Mouse (Mus musculus): ENCODE measurements around the gene Sdsl. TPM values are rescaled to one million over a fixed set of nuclear protein-coding genes. Genes with fewer than 3 reads are reported as not detected.

Sdsl gene
- polyA plus RNA-seq, 1 experiment from 2014 or later = 7.5 TPM

DNA sequence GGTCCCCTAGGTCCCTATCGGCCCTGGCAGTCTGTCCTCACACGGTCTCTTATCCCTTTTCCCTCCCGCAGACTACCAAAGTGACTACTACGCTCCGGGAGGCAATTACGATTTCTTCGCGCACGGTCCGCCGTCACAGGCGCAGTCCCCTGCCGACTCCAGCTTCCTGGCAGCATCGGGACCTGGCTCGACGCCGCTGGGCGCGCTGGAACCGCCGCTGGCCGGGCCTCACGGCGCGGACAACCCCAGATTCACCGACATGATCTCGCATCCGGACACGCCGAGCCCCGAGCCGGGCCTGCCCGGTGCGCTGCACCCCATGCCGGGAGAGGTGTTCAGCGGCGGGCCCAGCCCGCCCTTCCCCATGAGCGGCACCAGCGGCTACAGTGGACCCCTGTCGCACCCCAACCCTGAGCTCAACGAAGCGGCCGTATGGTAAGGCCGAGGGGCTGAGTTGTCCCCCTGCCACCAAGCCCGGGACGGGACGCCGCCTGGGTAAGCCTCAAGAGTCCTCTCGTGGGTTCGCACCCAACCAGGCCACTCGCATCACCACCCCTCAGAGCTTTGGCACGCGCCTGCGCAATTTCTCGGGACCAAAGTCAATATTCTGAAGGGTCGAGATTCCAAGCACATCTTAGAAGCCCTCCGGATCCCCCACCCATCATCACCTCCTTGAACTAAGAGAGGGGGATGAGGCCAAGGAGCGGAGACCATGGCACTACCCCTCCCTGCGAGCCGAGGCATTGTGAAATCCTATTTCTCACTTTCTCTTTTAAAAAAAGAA lies 32.5 kb downstream of the Sdsl start:
- Histone ChIP-seq H3K4me2 (replicated peaks) (peak overlapping the region; percentile 60), H3K9me3 (replicated peaks) (no peaks in the 10 kb centered on the region), H3K4me3 (peak overlapping the region; percentile 55), H3K4me1 (peaks cover 38% of the 10 kb centered on the region), H3K27ac (peak overlapping the region; percentile 93), H3K36me3 (no peaks in the 10 kb centered on the region), H3K9ac (peak overlapping the region; percentile 87), H3K27me3 (peaks cover 83% of the 10 kb centered on the region)
- WGBS = 3% methylated on average over 61 of the region's 61 CpGs
- ATAC-seq (ENCODE audit: low FRiP score) = no peak

DNA sequence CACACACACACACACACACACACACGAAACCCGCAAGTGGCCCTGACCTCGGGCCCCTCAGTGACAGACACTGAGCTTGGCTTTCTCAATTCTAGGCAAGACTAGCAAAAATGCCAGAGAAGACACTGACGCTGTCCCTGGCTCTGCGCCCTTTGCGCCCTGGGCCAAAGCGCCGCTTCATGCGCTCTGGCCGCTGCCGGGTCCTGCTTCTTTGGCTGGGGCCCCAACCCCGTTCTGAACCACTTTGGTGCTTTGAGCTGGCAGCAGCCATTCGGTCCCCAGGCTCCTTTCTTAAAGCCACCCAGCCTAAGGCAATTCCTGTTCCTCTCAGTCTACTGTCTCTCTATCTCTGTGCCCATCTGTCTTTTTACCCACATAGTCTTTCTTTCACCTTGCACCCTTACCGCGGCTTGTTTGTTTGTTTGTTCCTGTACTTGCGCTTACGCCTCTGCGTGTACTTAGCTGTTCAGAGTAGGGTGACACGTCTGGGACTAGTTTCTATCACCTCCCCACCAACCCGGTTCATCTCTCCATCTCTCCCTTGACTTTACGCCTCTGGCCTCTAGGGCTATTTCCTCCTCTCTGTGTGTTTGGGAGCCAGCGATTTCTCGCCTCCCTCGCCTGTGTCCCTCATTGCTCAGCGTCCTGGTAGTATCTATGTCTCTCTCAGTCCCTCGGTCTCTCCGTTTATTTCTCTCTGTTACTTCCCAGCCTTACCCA lies 33.5 kb downstream of the Sdsl start:
- Histone ChIP-seq H3K4me3 (peak overlapping the region; percentile 55), H3K36me3 (no peaks in the 10 kb centered on the region), H3K27ac (peak overlapping the region; percentile 93), H3K9ac (peak overlapping the region; percentile 87), H3K4me2 (replicated peaks) (peak overlapping the region; percentile 60), H3K9me3 (replicated peaks) (no peaks in the 10 kb centered on the region), H3K27me3 (peaks cover 84% of the 10 kb centered on the region), H3K4me1 (peaks cover 38% of the 10 kb centered on the region)
- WGBS = 1% methylated on average over 27 of the region's 27 CpGs
- ATAC-seq (ENCODE audit: low FRiP score) = no peak

DNA sequence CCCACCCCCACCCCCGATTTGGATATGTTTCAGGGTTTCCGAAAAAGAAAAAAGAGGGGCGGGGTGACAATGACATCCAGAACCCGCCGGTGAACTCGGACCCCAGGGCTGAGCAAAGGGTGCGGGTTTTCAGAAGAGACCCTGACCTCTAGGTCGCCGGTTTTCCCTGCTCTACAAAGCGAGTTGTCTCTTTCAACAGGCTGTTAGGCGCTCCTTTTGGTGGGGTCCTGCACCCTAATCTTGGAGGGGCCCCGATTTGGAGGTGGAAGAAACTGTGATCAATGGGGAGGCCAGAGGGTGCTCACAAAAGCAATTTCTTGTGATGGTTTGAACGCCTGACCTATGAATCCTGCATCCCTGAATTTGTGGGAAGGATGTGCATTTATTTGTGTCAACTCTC lies 34.1 kb downstream of the Sdsl start:
- H3K9ac ChIP-seq = peak overlapping the region; percentile 87
- H3K27ac ChIP-seq = peak overlapping the region; percentile 93
- H3K36me3 ChIP-seq = no peaks in the 10 kb centered on the region
- peak overlapping the region; percentile 55 for H3K4me3 ChIP-seq
- peaks cover 38% of the 10 kb centered on the region for H3K4me1 ChIP-seq
- ATAC-seq (ENCODE audit: low FRiP score) = no peak
- H3K4me2 ChIP-seq (replicated peaks) = peak overlapping the region; percentile 60
- WGBS = under 1% methylated on average over 13 of the region's 13 CpGs
- H3K27me3 ChIP-seq = peaks cover 86% of the 10 kb centered on the region
- no peaks in the 10 kb centered on the region for H3K9me3 ChIP-seq (replicated peaks)

DNA sequence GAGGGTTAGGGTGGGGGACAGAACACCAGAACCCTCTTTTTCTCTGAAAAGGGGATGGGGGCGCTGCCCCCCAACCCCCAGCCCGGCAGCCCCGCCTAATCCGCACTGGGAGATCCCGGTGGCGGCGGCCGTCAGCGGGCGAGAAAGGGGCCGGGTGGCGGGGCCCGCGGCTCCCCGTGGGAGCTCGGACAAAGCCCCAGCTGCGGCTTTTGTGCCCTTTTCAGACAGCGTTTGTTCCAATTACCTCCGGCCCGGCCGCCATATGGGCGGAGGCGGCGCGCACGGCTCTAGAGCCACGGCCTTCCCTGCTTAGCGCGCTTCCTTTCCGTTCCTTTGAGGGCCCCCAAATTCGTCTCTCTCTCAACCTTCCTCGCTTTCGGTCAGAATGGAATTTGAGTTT lies 34.6 kb downstream of the Sdsl start:
- Histone ChIP-seq H3K9ac (peak overlapping the region; percentile 87), H3K9me3 (replicated peaks) (no peaks in the 10 kb centered on the region), H3K27me3 (peaks cover 85% of the 10 kb centered on the region), H3K27ac (peak overlapping the region; percentile 93), H3K4me3 (peak overlapping the region; percentile 55), H3K4me1 (peaks cover 38% of the 10 kb centered on the region), H3K36me3 (no peaks in the 10 kb centered on the region), H3K4me2 (replicated peaks) (peak overlapping the region; percentile 60)
- no peak for ATAC-seq (ENCODE audit: low FRiP score)
- under 1% methylated on average over 33 of the region's 33 CpGs for WGBS

DNA sequence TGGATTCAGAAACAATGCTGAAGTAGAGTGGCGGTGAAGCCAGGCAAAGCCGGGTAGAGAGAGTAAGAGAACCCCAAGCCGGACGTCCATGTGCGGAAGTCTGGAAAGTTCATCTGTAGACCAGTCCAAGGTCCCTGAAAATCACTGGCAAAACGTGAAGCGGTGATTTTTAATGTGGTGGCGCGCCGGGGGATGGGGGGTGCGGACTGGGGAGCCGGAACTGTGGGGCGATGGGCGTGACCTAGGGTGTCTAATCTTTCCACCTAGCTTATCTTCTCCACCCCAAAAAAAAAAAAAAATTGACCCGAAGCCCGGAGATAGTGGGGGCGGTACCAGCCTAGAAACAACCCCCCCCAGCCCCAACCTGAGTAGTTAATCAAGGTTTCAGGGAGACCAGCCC lies 35.1 kb downstream of the Sdsl start:
- peak overlapping the region; percentile 55 for H3K4me3 ChIP-seq
- peak overlapping the region; percentile 93 for H3K27ac ChIP-seq
- ATAC-seq (ENCODE audit: low FRiP score) = no peak
- H3K27me3 ChIP-seq = peaks cover 84% of the 10 kb centered on the region
- peak overlapping the region; percentile 60 for H3K4me2 ChIP-seq (replicated peaks)
- peak overlapping the region; percentile 87 for H3K9ac ChIP-seq
- H3K36me3 ChIP-seq = no peaks in the 10 kb centered on the region
- under 1% methylated on average over 17 of the region's 17 CpGs for WGBS
- peaks cover 38% of the 10 kb centered on the region for H3K4me1 ChIP-seq
- no peaks in the 10 kb centered on the region for H3K9me3 ChIP-seq (replicated peaks)

DNA sequence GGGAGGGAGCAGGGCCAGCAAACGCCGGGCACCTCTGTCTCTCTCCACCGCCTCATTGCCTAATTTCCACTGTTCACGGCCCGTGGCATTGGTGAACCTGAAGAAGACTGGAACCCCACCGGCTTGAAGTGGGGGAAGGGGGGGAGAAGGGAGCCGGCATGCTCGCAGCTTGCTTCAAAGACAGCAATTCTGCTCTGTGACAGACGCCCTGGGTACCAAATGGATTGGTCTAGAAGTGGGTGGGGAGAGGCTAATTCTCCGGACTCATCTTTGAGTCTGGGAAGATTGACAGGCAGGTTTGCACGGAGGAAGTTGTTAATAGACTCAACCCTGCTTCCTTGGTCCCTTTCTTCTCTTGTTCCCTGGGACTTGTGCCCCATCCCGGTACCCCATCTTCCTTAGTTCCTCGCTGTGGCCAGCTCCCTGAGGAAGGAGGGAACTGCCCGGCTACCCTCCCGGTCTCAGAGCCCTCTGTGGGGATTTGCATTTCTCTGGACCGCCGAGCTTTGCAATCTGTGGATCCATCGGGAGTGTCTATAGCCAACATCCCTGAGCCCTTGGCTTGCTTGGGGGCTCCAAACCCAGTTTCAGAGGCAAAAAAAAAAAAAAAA lies 35.6 kb downstream of the Sdsl start:
- peak overlapping the region; percentile 55 for H3K4me3 ChIP-seq
- no peak for ATAC-seq (ENCODE audit: low FRiP score)
- H3K27ac ChIP-seq = peak overlapping the region; percentile 93
- peak overlapping the region; percentile 87 for H3K9ac ChIP-seq
- H3K4me1 ChIP-seq = peaks cover 38% of the 10 kb centered on the region
- H3K36me3 ChIP-seq = no peaks in the 10 kb centered on the region
- peaks cover 86% of the 10 kb centered on the region for H3K27me3 ChIP-seq
- 2% methylated on average over 18 of the region's 18 CpGs for WGBS
- H3K4me2 ChIP-seq (replicated peaks) = peak overlapping the region; percentile 60
- no peaks in the 10 kb centered on the region for H3K9me3 ChIP-seq (replicated peaks)

DNA sequence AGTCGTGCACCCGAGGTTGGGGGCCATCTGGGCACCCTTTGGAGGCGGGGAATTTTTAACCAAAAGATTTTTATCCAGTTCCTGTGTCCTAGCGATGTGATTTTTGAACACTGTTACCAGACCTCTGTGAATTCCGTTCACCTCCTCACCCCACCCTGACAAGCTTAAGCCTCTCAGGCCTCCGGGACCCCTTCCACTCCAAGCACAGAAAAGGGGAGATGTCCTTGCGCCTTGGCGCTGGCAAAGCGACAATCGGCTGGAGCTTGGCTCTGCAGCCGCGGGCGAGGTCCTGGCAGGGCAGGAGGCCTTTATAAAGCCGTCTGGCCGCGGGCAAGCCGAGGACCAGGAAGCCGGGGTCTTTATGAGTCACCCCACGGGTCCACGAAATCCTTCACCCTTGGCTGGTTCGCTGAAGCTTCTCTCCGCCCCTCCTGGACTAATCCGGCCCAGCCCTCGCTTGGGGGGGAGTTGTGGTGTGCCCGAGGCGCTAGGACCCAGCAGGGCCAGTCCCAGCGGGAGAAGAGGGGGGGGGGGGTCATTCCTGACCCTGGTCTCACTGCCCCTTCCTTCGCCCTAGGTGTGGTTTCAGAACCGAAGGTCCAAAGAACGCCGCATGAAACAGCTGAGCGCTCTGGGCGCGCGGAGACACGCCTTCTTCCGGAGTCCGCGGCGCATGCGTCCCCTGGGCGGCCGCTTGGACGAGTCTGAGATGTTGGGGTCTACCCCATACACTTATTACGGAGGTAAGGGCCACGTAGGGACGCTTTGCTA lies 36.7 kb downstream of the Sdsl start:
- H3K36me3 ChIP-seq = no peaks in the 10 kb centered on the region
- peaks cover 96% of the 10 kb centered on the region for H3K27me3 ChIP-seq
- H3K4me1 ChIP-seq = peaks cover 42% of the 10 kb centered on the region
- peak overlapping the region; percentile 60 for H3K4me2 ChIP-seq (replicated peaks)
- ATAC-seq (ENCODE audit: low FRiP score) = no peak
- WGBS = under 1% methylated on average over 47 of the region's 47 CpGs
- H3K9me3 ChIP-seq (replicated peaks) = no peaks in the 10 kb centered on the region
- H3K4me3 ChIP-seq = peak overlapping the region; percentile 55
- H3K9ac ChIP-seq = peak overlapping the region; percentile 87
- peak overlapping the region; percentile 93 for H3K27ac ChIP-seq

DNA sequence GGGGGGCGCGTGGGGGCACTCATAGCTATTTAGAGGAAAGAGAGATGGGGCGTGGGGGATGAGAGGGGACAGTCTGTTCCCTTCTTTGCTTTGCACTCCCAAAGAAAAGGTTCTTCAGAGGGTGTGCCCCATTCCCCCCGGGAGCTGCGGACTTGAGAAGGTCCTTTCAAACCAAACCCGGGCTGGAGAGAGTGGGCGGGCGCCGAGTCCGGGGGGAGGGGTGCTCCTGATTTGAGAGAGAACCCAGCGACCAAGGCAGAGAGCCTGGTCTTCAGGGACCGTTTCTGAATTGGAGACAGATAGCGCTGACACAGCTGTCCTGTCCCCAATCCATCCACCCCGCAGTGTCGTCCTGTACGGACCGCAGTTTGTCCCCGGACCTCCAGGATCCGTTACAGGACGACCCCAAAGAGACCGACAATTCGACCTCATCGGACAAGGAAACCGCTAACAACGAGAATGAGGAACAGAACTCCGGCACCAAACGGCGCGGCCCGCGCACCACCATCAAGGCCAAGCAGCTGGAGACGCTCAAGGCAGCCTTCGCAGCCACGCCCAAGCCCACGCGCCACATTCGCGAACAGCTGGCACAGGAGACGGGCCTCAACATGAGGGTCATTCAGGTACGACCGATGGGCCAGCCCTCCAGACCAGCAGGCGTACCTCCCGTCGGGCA lies 37.5 kb downstream of the Sdsl start:
- Histone ChIP-seq H3K4me2 (replicated peaks) (peak overlapping the region; percentile 60), H3K36me3 (no peaks in the 10 kb centered on the region), H3K9ac (peak overlapping the region; percentile 87), H3K9me3 (replicated peaks) (no peaks in the 10 kb centered on the region), H3K4me1 (peaks cover 39% of the 10 kb centered on the region), H3K4me3 (peak overlapping the region; percentile 55), H3K27me3 (peaks cover 94% of the 10 kb centered on the region), H3K27ac (peak overlapping the region; percentile 93)
- ATAC-seq (ENCODE audit: low FRiP score) = no peak
- under 1% methylated on average over 44 of the region's 44 CpGs for WGBS

DNA sequence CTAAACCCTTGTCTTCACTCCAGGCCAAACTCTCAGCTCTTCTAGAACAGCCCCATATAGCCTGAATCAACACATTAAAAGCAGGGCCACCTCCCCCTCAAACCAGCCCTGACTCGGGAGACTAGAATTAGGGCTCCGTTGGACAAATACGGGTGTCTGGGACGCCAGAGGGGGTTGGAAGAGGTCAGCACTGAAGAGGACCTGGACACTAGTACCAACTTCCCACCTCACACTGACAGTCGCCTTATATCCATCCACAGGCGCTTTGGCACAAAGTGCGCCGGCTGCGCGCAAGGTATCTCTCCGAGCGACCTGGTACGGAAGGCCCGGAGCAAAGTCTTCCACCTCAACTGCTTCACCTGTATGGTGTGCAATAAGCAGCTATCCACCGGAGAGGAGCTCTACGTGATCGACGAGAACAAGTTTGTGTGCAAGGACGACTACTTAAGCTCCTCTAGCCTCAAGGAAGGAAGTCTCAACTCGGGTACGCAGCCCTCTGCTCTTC lies 38.3 kb downstream of the Sdsl start:
- Histone ChIP-seq H3K4me2 (replicated peaks) (peak overlapping the region; percentile 60), H3K4me1 (peaks cover 30% of the 10 kb centered on the region), H3K27me3 (peaks cover 94% of the 10 kb centered on the region), H3K27ac (peak overlapping the region; percentile 93), H3K9me3 (replicated peaks) (no peaks in the 10 kb centered on the region), H3K4me3 (peak overlapping the region; percentile 55), H3K9ac (peak overlapping the region; percentile 87), H3K36me3 (no peaks in the 10 kb centered on the region)
- no peak for ATAC-seq (ENCODE audit: low FRiP score)
- WGBS = 1% methylated on average over 21 of the region's 21 CpGs

DNA sequence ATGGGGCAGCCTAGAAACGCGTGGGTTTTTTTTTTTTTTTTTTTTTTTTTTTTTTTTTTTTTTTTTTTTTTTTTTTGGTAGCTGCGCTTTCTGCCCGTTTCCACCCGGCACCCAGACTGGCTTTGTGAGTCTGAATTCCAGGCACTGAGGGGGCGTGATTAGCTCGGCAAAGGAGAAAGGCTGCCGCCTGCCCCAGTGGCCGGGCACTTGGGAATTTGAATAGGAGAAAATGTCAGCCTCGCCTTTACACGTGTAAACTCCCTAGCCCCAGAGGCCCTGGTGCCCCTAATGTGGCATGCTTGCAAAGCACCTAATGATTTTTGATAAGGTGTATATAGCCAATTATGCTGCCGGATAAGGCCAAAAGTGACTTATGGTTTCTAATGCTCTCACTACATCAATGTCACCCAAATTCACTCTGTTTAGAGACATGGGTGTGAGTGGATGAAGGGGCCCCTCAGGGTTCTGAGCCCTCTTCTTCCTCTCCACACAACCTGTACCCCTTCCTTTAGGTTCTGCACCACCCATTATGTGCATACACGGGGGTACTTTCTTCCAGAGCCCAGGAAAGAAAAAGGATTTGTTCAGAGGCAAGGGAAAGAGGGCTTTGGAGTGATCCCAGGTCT lies 39.4 kb downstream of the Sdsl start:
- Histone ChIP-seq H3K36me3 (no peaks in the 10 kb centered on the region), H3K27me3 (peaks cover 95% of the 10 kb centered on the region), H3K27ac (peak overlapping the region; percentile 93), H3K4me2 (replicated peaks) (peak overlapping the region; percentile 60), H3K4me3 (peak overlapping the region; percentile 55), H3K4me1 (peaks cover 27% of the 10 kb centered on the region), H3K9me3 (replicated peaks) (no peaks in the 10 kb centered on the region), H3K9ac (peak overlapping the region; percentile 87)
- WGBS = 0% methylated on average over 13 of the region's 13 CpGs
- no peak for ATAC-seq (ENCODE audit: low FRiP score)

DNA sequence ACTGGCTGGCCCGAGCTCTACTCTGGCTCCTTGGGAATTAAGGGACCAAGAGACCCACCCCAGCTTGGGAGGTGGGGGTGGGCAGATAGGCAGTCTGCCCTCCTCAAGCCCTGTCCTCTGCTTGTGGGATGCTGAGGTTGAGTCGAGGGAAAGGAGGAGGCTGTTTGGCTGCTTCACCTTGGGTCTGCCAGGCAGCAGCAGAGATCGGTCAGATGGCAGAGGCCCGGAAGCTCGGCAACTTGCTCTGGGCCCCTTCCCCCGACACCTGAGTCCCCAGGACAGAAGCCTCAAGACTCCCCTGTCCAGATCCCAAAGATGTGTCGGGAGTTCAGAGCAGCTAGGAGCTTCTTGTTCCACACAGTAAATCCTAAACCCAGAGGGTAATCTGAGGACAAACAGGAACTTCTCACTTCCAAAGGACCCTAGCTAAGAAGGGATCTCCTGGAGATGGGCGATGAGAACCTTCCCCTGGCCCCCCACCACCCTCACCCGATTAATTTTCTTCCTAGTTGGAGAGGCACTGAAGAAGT lies 40.1 kb downstream of the Sdsl start:
- no peak for ATAC-seq (ENCODE audit: low FRiP score)
- Histone ChIP-seq H3K9me3 (replicated peaks) (no peaks in the 10 kb centered on the region), H3K4me2 (replicated peaks) (0 out of 2 replicates have a peak overlapping the region, but pooled peaks have one; percentile 23), H3K27me3 (peaks cover 95% of the 10 kb centered on the region), H3K4me3 (peak overlapping the region; percentile 55), H3K36me3 (no peaks in the 10 kb centered on the region), H3K4me1 (peaks cover 21% of the 10 kb centered on the region), H3K9ac (peak overlapping the region; percentile 87), H3K27ac (peak overlapping the region; percentile 92)
- WGBS = 1% methylated on average over 9 of the region's 9 CpGs
